Mouse (Mus musculus): ENCODE measurements around the gene Fam221a. TPM values are rescaled to one million over a fixed set of nuclear protein-coding genes. Genes with fewer than 3 reads are reported as not detected.
"Not testable (repeated sequence)": the region's sequence is repeated elsewhere in the genome, so short reads cannot be mapped to it uniquely, and the experiment has no call there.

Gene Fam221a
- polyA plus RNA-seq, 1 experiment from 2014 or later = 4.6 TPM

- no peak overlapping the region for H3K4me3 ChIP-seq
- no peak overlapping the region for H3K27ac ChIP-seq
- 90% methylated on average over 3 of the region's 3 CpGs for WGBS
- no peaks in the 10 kb centered on the region for H3K9me3 ChIP-seq (replicated peaks)
- no peak for DNase-seq (ENCODE audit: low spot score)
- no peaks in the 10 kb centered on the region for H3K36me3 ChIP-seq
- H3K27me3 ChIP-seq (ENCODE audit: low read depth, poor library complexity, severe bottlenecking) = no peaks in the 10 kb centered on the region
- no peaks in the 10 kb centered on the region for H3K4me1 ChIP-seq
Observed at GRCm38 (mm10) chr6:49410830-49411229, 43.3 kb downstream of the Fam221a start.

GRCm38 (mm10) chr6:49412967-49413366 is 45.4 kb downstream of the Fam221a start:
- H3K36me3 ChIP-seq; H3K27ac ChIP-seq; H3K9me3 ChIP-seq (replicated peaks); DNase-seq (ENCODE audit: low spot score); H3K4me3 ChIP-seq; H3K4me1 ChIP-seq; H3K27me3 ChIP-seq (ENCODE audit: low read depth, poor library complexity, severe bottlenecking): not testable (repeated sequence)
- 69% methylated on average over 2 of the region's 2 CpGs for WGBS

- H3K27me3 ChIP-seq (ENCODE audit: low read depth, poor library complexity, severe bottlenecking) = no peaks in the 10 kb centered on the region
- H3K4me1 ChIP-seq = no peaks in the 10 kb centered on the region
- H3K9me3 ChIP-seq (replicated peaks) = no peaks in the 10 kb centered on the region
- DNase-seq (ENCODE audit: low spot score) = no peak
- WGBS = 79% methylated on average over 1 of the region's 1 CpGs
- no peak overlapping the region for H3K4me3 ChIP-seq
- H3K27ac ChIP-seq = no peak overlapping the region
- H3K36me3 ChIP-seq = no peaks in the 10 kb centered on the region
Observed at GRCm38 (mm10) chr6:49415971-49416370, 48.4 kb downstream of the Fam221a start.

GRCm38 (mm10) chr6:49437306-49437705 is 69.8 kb downstream of the Fam221a start:
- 76% methylated on average over 1 of the region's 1 CpGs for WGBS
- H3K9me3 ChIP-seq (replicated peaks) = no peaks in the 10 kb centered on the region
- H3K4me1 ChIP-seq = no peaks in the 10 kb centered on the region
- H3K27ac ChIP-seq = no peak overlapping the region
- no peak overlapping the region for H3K4me3 ChIP-seq
- no peaks in the 10 kb centered on the region for H3K27me3 ChIP-seq (ENCODE audit: low read depth, poor library complexity, severe bottlenecking)
- no peaks in the 10 kb centered on the region for H3K36me3 ChIP-seq
- no peak for DNase-seq (ENCODE audit: low spot score)

Other genes with a start within 250 kb of the Fam221a start
- gene Igf2bp3, start 152.8 kb upstream of the Fam221a start, polyA plus RNA-seq (2016; fragmentation: Nextera tagmentation; extraction: Ambion mirVana) = 148 and 149 TPM in 2 replicates
- 126 and 128 TPM in 2 replicates for gene Tra2a, start 103.7 kb upstream of the Fam221a start, polyA plus RNA-seq (2016; fragmentation: Nextera tagmentation; extraction: Ambion mirVana)
- gene Ccdc126, start 48.5 kb upstream of the Fam221a start, polyA plus RNA-seq (2016; fragmentation: Nextera tagmentation; extraction: Ambion mirVana) = 4.3 and 5.2 TPM in 2 replicates
- not detected in 2 replicates for gene Stk31, start 27.9 kb downstream of the Fam221a start, polyA plus RNA-seq (2016; fragmentation: Nextera tagmentation; extraction: Ambion mirVana)